Mouse (Mus musculus): ENCODE measurements at regions not wholly inside any gene's neighbourhood (a gene's known extent, or its start where the extent isn't known, plus 50 kb on each side); places are given as distances from the start of the nearest gene placed in this dataset.
A peak's percentile ranks its signal among the peaks of the same experiment; 100 is the strongest.
"Not testable (repeated sequence)": the region's sequence is repeated elsewhere in the genome, so short reads cannot be mapped to it uniquely, and the experiment has no call there.

DNA sequence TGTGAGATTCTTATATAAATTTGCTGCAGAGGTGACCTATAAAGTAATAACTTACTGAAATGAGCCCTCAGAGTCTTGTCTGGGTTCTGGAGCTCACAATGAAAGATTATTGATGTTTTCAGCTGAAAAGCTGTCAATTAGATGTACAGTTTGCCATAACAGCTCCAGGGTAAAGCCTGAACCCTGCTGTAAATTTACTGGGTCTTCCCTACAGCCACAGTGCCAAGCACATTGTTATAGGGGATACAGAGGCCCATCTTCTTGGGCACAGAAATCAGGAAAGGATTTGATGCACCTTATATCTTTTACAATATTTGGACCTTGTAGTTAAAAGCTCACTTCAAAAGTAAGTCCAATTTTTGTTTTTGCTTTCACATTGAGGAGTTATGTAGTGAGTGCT, 628.0 kb downstream of the Cdh9 start:
- TF ChIP-seq CTCF (IDR thresholded peaks at IDR 0.05; ENCODE audit: low read depth), result no peak
- no peak for DNase-seq

DNA sequence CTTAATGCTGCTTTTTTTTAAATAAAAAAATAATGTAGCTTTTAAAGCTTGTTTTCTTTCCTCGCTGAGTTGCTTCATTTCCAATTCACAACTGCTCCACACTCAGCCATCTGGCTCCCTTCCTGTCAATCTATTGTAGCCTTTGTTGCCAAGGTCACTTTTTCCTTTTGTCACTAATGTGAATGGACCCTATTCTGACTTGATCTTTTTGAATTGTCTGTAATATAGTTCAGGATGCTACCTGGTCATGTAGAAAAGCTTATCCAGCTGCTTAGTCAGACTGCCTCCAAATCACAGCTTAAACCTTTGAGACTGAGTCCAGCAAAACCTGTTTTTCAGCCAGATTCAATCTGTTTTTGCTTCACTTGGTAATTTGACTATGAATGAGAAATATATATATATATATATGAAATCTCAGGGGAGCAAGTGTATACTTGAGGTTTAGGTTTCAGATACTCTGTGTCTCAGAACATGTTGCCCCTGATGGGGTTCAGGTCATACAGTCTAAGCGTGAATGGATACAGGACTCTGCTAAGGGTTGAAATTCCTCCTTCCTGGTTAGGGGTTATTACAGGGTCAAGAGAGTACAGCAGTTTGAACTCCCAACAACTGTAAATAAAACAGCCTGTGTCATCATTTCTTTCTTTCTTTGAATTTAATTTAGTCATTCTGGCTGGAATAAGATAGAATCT, 628.7 kb downstream of the Cdh9 start:
- ATAC-seq, result no peak
- 39% methylated on average over 2 of the region's 2 CpGs for WGBS
- Histone ChIP-seq H3K36me3 (ENCODE audit: insufficient read depth) (no peaks in the 10 kb centered on the region), H3K4me2 (ENCODE audit: low read depth) (no peak overlapping the region), H3K4me1 (ENCODE audit: insufficient read depth) (no peaks in the 10 kb centered on the region), H3K27me3 (ENCODE audit: insufficient read depth, low read length) (no peaks in the 10 kb centered on the region), H3K4me3 (ENCODE audit: low read depth, low read length) (no peak overlapping the region), H3K9me3 (ENCODE audit: low read length) (no peaks in the 10 kb centered on the region), H3K27ac (ENCODE audit: low read depth, low read length) (no peak overlapping the region), H3K9ac (no peak overlapping the region)
- DNase-seq, result peak; percentile 12
- TF ChIP-seq CTCF (IDR thresholded peaks at IDR 0.05; ENCODE audit: low read depth), result no peak

More for the DNA sequence above, 628.0 kb downstream of the Cdh9 start:
- H3K27me3 ChIP-seq (ENCODE audit: insufficient read depth, low read length), result no peaks in the 10 kb centered on the region
- H3K36me3 ChIP-seq (ENCODE audit: insufficient read depth), result no peaks in the 10 kb centered on the region
- H3K9me3 ChIP-seq (ENCODE audit: low read length), result no peaks in the 10 kb centered on the region
- no peak overlapping the region for H3K9ac ChIP-seq
- H3K4me1 ChIP-seq (ENCODE audit: insufficient read depth), result no peaks in the 10 kb centered on the region
- no peak for ATAC-seq
- H3K27ac ChIP-seq (ENCODE audit: low read depth, low read length), result no peak overlapping the region
- no peak overlapping the region for H3K4me2 ChIP-seq (ENCODE audit: low read depth)
- H3K4me3 ChIP-seq (ENCODE audit: low read depth, low read length), result no peak overlapping the region

DNA sequence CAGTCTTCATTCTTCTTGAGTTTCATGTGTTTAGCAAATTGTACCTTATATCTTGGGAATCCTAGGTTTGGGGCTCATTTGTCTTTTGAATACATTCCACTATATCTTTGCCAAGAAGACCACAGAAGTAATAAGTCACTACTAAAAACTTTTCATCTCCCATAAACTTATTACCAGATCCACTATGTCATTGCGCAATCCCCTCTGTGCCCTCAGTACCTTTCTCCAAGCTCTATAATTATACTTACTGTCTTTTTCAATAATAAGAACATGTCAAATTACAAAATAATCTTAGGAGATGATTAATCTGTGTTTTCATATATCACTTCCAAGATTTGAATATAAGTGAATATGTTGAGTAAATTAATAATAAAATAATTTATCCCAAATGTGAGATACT, 676.1 kb downstream of the Cdh9 start:
- DNase-seq (no peak), ATAC-seq (no peak)
- Histone ChIP-seq H3K4me2 (ENCODE audit: low read depth) (no peak overlapping the region), H3K9me3 (ENCODE audit: low read length) (no peaks in the 10 kb centered on the region), H3K4me1 (ENCODE audit: insufficient read depth) (no peaks in the 10 kb centered on the region), H3K27ac (ENCODE audit: low read depth, low read length) (no peak overlapping the region), H3K4me3 (ENCODE audit: low read depth, low read length) (no peak overlapping the region), H3K27me3 (ENCODE audit: insufficient read depth, low read length) (no peaks in the 10 kb centered on the region), H3K9ac (no peak overlapping the region), H3K36me3 (ENCODE audit: insufficient read depth) (no peaks in the 10 kb centered on the region)
- TF ChIP-seq CTCF (IDR thresholded peaks at IDR 0.05; ENCODE audit: low read depth), result no peak
- WGBS, result 96% methylated on average over 1 of the region's 1 CpGs

DNA sequence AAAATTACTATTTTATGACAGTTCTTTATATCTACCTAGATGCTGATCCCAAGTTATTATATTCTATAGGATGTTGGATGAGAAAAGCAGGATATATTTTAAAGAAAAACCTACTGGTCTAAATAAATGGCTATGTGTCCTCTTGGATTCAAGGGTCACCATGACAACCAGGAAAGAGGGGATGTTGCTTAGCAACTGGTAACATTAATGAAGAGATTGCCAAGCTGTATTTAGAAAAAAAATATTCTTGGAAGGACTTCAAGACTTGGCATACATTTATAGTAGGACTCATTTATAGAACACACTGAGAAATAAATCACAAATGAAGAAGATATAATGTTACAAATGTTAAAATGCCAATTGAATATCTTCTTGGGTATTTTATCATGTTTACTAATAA, 699.2 kb downstream of the Cdh9 start:
- ATAC-seq (peak; percentile 48; the same call in 1 of the 2 replicates), DNase-seq (peak; percentile 50)
- no peaks in the 10 kb centered on the region for H3K36me3 ChIP-seq (ENCODE audit: insufficient read depth)
- H3K27ac ChIP-seq (ENCODE audit: low read depth, low read length), result no peak overlapping the region
- TF ChIP-seq CTCF (IDR thresholded peaks at IDR 0.05; ENCODE audit: low read depth), result no peak
- H3K4me2 ChIP-seq (ENCODE audit: low read depth), result no peak overlapping the region
- no peak overlapping the region for H3K4me3 ChIP-seq (ENCODE audit: low read depth, low read length)
- no peaks in the 10 kb centered on the region for H3K27me3 ChIP-seq (ENCODE audit: insufficient read depth, low read length)
- no peaks in the 10 kb centered on the region for H3K9me3 ChIP-seq (ENCODE audit: low read length)
- H3K4me1 ChIP-seq (ENCODE audit: insufficient read depth), result no peaks in the 10 kb centered on the region
- H3K9ac ChIP-seq, result no peak overlapping the region

DNA sequence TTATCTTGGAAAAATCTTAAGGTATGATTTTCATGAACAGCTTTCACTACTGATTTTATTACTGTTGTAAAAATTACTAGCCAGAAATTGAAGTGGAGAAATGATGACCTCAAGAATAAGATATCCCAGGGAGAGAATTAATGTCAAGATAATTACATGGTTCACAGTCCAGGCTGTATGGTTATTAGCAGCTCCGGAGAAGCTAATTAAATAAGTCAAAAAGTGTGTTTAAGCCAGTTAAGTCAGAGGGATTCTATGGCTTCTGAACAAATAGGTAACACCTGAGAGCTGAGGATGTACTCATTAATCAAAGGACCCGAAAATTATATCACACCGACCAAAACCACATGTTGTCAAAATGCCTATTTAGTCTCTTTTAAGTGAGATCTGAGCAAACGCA, 703.3 kb downstream of the Cdh9 start:
- Histone ChIP-seq H3K9me3 (ENCODE audit: low read length) (no peaks in the 10 kb centered on the region), H3K27ac (ENCODE audit: low read depth, low read length) (no peak overlapping the region), H3K4me1 (ENCODE audit: insufficient read depth) (no peaks in the 10 kb centered on the region), H3K4me3 (ENCODE audit: low read depth, low read length) (no peak overlapping the region), H3K9ac (no peak overlapping the region), H3K27me3 (ENCODE audit: insufficient read depth, low read length) (no peaks in the 10 kb centered on the region), H3K4me2 (ENCODE audit: low read depth) (no peak overlapping the region), H3K36me3 (ENCODE audit: insufficient read depth) (no peaks in the 10 kb centered on the region)
- no peak for TF ChIP-seq CTCF (IDR thresholded peaks at IDR 0.05; ENCODE audit: low read depth)
- ATAC-seq (no peak), DNase-seq (no peak)
- 53% methylated on average over 4 of the region's 4 CpGs for WGBS

GRCm38 (mm10) chr15:17435862-17436261, 707.3 kb downstream of the Cdh9 start:
- no peak for TF ChIP-seq CTCF (IDR thresholded peaks at IDR 0.05; ENCODE audit: low read depth)
- no peak overlapping the region for H3K27ac ChIP-seq (ENCODE audit: low read depth, low read length)
- no peaks in the 10 kb centered on the region for H3K9me3 ChIP-seq (ENCODE audit: low read length)
- H3K4me2 ChIP-seq (ENCODE audit: low read depth), result no peak overlapping the region
- no peak overlapping the region for H3K9ac ChIP-seq
- no peaks in the 10 kb centered on the region for H3K4me1 ChIP-seq (ENCODE audit: insufficient read depth)
- H3K27me3 ChIP-seq (ENCODE audit: insufficient read depth, low read length), result no peaks in the 10 kb centered on the region
- H3K36me3 ChIP-seq (ENCODE audit: insufficient read depth), result no peaks in the 10 kb centered on the region
- DNase-seq (no peak), ATAC-seq (no peak)
- 87% methylated on average over 1 of the region's 1 CpGs for WGBS
- H3K4me3 ChIP-seq (ENCODE audit: low read depth, low read length), result no peak overlapping the region

DNA sequence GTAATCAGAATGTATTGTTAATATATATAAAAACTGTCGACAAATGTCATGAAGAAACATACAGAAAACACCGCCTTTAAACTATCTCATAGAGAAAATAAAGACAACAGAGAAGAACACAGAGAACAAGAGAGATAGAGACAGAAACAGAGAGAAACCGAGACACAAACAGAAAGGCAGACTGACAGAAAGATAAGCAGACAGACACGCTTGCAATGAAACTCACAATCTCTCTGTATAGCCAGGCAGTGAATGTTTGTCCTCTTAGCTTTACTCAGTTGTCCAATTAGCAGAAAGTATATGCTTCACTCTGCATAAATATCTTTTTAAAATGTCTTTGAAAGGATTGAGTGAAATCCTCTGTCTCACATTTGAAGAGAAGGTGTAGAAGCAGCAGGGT, 719.7 kb downstream of the Cdh9 start:
- Histone ChIP-seq H3K9me3 (ENCODE audit: low read length) (no peaks in the 10 kb centered on the region), H3K4me2 (ENCODE audit: low read depth) (no peak overlapping the region), H3K27me3 (ENCODE audit: insufficient read depth, low read length) (no peaks in the 10 kb centered on the region), H3K27ac (ENCODE audit: low read depth, low read length) (no peak overlapping the region), H3K4me3 (ENCODE audit: low read depth, low read length) (no peak overlapping the region), H3K36me3 (ENCODE audit: insufficient read depth) (no peaks in the 10 kb centered on the region), H3K4me1 (ENCODE audit: insufficient read depth) (no peaks in the 10 kb centered on the region), H3K9ac (no peak overlapping the region)
- no peak for TF ChIP-seq CTCF (IDR thresholded peaks at IDR 0.05; ENCODE audit: low read depth)
- DNase-seq (no peak), ATAC-seq (no peak)
- 80% methylated on average over 4 of the region's 4 CpGs for WGBS

DNA sequence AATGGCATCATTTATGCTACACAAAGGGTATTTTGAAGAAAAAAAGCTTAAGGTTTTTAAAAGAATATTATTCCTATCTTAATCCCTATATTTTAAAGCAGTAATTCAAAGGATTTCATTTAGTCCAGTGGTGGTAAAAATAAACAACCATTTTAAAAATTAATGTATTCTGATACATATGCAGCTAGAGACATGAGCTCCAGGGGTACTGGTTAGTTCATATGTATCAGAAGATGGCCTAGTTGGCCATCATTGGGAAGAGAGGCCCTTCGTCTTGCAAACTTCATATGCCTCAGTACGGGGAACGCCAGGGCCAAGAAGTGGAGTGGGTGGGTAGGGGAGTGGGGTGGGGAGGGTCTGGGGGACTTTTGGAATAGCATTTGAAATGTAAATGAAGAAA, 721.2 kb downstream of the Cdh9 start:
- not testable (repeated sequence) for H3K27ac ChIP-seq (ENCODE audit: low read depth, low read length); H3K4me1 ChIP-seq (ENCODE audit: insufficient read depth); H3K36me3 ChIP-seq (ENCODE audit: insufficient read depth); ATAC-seq; H3K4me3 ChIP-seq (ENCODE audit: low read depth, low read length); H3K9ac ChIP-seq; H3K9me3 ChIP-seq (ENCODE audit: low read length); H3K27me3 ChIP-seq (ENCODE audit: insufficient read depth, low read length); H3K4me2 ChIP-seq (ENCODE audit: low read depth)
- DNase-seq, result peak; percentile 39
- 95% methylated on average over 3 of the region's 3 CpGs for WGBS

All from forebrain, postnatal 0 days (tissue).